In genomic region chr19:55251383-55252124, GRCm38 (mm10) we compare ENCODE assay signal across 8 mouse cellular contexts. TPM values are rescaled to one million over a fixed set of nuclear protein-coding genes. Genes with fewer than 3 reads are reported as not detected.
DNase-seq lines count a peak whose midpoint lies in the region; ATAC-seq and TF ChIP-seq lines count a peak whose summit lies in the region.

Gene Acsl5, plus strand, starts transcription at chr19:55251938.

- WGBS in bone marrow, adult 2 months, result 75% methylated on average over 9 of the region's 9 CpGs

- H3K4me3 ChIP-seq in bone marrow, adult 2 months (replicated peaks; ENCODE audit: control insufficient read depth, low read depth, low read length), result no peak within 1 kb of the TSS

- intact Hi-C loops in heart, postnatal 10 days (cut with DNase I), result no loop called here

- peaks cover 4% of the 10 kb centered on the region; the same call in 1 of the 2 replicates for H3K4me1 ChIP-seq in bone marrow, adult 2 months (ENCODE audit: control insufficient read depth, insufficient read depth, low read length)

- no peak for TF ChIP-seq POLR2A in bone marrow, adult 2 months (IDR thresholded peaks at IDR 0.05; ENCODE audit: borderline replicate concordance, control insufficient read depth, low read depth, low read length)

- no peak within 1 kb of the TSS for H3K27ac ChIP-seq in bone marrow, adult 2 months (ENCODE audit: control insufficient read depth, insufficient read depth, low read depth, low read length, poor library complexity)

- no peak for TF ChIP-seq CTCF in bone marrow, adult 2 months (IDR thresholded peaks at IDR 0.05; ENCODE audit: control insufficient read depth, insufficient read depth, low read length)

- ATAC-seq in monocyte, adult 5-6 weeks (replicated peaks; ENCODE audit: insufficient number of reproducible peaks, low FRiP score, low TSS enrichment, poor library complexity, severe bottlenecking), result peak; percentile 19; the same call in 1 of the 2 replicates

- DNase-seq in layer of hippocampus, adult 8-10 months (ENCODE audit: low spot score in 2 of 2), result no peak
- no peak for DNase-seq in layer of hippocampus, adult 11-12 months (ENCODE audit: low spot score)
- DNase-seq in heart, postnatal 10 days, result no peak
- DNase-seq in layer of hippocampus, postnatal 36 days, result no peak
- DNase-seq in right cerebral cortex, postnatal 4 days, result no peak
- DNase-seq in embryo, embryonic 11 days, result no peak

RNA-seq across cellular contexts. Expression of gene Acsl5, which starts in this region (rescaled TPM):
- total RNA-seq in layer of hippocampus, adult 8-10 months (2022), result 10 to 100 TPM; 38.6 to 47.6 (median 42.6) TPM
- polyA plus RNA-seq in bone marrow, adult 2 months (2011; ENCODE audit: insufficient read depth, insufficient read length, low replicate concordance, missing spikeins), result 58.1 and 82.2 TPM in 2 replicates
- 10 to 100 TPM; 17.0 to 18.9 TPM for total RNA-seq in heart, postnatal 10 days (2021)
- total RNA-seq in layer of hippocampus, postnatal 36 days (2021), result 10 to 100 TPM; 32.2 to 34.9 TPM
- total RNA-seq in monocyte, adult 5-6 weeks (2017), result 172 to 230 TPM (median 204 TPM) in 3 replicates
